Mouse (Mus musculus) spleen, postnatal 4 days (tissue): ENCODE measurements around the gene Mtus2.

Source experiments
- DNase-seq, 2 experiments: peaks; one replicate each; pipeline ENCODE4 v3.0.0; 2022; ENCODE audit warnings: low spot score in 2 of 2

The Mtus2 gene

GRCm38 (mm10) chr5:148344374-148344773, 387.3 kb downstream of the Mtus2 start:
- no peak for DNase-seq

- no peak for DNase-seq
Observed at GRCm38 (mm10) chr5:148346543-148346942, 389.4 kb downstream of the Mtus2 start.

- DNase-seq, result no peak
Observed at GRCm38 (mm10) chr5:148348153-148348552, 391.0 kb downstream of the Mtus2 start.

DNA sequence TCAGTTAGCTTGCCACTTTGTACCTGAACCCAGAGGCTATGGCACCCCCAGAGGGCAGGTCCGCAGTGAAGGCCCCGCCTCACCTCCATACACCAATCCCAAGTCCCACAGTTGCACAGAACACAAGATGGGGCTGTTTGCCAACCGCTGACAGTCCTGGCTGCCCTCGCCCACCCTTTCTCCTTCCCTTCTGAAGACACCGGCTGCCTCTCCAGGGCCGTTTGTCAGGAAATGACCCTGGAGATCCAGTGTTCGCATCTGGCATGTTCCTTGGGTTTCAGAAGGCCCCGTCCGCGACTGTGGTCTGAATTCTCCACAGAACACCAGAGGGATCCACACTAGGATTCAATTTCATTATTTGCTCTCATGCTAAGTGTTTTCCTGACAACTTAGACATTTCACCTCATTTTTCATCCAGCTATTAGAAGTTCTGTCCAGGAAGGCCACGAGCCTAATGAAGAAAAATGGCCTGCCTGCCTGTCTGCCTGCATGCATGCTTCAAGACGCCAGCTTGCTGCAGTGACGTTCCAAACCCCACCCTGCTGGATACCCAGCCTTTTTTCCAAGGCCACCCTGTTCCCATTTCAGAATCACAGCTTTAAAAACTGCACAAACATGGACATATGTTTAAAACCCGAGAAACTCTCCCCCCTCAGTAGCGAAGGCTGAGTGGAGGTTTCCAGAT, 392.3 kb downstream of the Mtus2 start:
- no peak for DNase-seq

- DNase-seq, result no peak
Observed at GRCm38 (mm10) chr5:148353429-148353828, 396.3 kb downstream of the Mtus2 start.

DNA sequence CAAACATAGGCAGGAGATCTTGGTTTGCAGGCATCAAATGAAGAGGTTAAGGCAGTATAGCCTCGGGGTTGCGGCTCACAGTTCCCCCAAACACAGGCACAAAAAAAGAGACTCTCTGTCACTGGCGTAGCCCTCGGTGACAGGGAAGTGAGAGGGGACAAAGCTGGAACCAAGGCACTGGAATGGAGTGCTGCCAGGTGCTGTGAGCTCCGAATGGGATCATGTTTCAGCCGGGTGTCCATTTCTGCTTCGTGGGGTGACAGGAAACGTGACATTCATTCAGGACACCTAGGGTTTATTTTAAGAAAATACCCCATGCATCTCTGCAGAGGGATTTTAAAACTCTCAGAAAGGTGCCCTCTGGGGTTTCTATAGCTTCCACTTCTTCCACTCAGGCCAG, 397.4 kb downstream of the Mtus2 start:
- DNase-seq, result no peak

DNA sequence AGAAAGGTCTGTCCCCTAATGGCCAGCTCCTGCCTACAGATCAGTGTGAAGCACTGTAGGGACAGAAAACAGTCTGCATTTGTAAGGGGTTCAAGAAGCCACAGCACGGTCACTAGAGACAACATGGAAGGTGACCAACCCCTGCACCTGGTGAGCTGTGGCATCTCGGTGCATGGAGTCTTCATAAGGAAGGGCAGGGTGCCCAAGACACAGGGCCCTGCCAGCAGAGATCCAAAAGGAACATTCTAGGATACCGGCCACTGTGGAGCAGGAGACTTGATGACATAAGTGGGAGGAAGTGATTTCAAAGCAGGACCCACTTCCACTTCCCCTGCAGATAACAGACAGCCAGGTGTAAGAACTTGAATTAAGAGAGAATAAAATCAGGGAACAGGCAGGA, 398.7 kb downstream of the Mtus2 start:
- no peak for DNase-seq

DNA sequence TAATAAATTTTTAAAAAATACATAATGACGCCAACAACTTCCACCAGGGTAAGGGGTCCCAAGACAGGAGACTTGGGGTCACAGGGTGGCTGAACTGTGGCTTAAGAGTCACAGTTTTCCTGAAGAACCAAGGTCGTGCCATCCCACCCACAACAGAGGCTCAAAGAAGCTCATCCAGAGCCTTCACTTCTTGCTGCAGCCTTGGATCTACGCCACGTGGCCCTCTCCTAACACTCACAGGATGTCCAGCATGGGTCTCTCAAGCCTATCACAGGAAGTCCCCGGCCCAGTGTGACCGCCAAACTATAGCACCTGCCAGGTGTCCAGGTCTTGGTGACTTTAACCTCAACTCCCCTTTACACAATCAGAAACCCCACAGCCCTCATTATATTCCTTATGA, 400.0 kb downstream of the Mtus2 start:
- no peak for DNase-seq

- no peak for DNase-seq
Observed at GRCm38 (mm10) chr5:148359131-148359530, 402.0 kb downstream of the Mtus2 start.

DNA sequence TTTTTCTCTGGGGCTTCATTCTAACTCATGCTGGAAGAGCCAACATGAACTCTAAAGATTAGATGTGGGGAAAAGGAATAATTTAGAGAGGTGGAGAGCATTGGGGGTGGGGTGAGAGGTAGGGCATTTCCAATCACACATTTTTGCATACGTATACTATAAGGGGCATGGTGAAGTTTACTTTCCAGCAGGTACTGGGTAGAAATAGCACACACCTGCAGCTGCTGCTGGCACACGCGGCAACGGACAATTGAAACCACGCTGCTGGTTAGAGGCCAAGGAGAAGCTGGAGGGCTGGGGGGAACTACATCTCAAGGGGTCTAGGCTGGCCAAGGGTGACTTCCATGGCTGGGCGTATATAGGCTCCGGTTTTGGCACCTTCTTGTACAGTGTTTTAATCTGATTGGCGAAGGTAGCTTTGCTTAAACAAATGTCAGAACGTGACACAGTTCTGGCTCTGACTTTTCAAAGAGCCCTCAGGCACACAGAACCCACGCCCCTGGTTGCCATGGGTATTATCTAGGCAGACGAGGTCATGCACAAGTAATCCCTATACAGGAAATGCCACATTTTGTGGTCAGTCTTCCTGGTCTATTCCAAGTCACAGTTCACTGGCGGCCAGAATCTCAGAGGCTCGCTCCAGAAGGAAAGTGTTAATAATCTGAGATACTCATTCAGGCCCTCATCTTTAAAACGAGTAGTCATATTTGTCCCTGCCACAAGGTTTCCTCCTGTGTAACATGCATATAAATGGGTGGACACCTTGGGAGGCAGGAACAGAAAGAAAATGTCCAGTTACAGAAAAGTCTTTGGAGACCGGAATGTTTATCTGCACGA, 404.0 kb downstream of the Mtus2 start:
- DNase-seq, result no peak

- no peak for DNase-seq
Observed at GRCm38 (mm10) chr5:148361759-148362010, 404.6 kb downstream of the Mtus2 start.

DNA sequence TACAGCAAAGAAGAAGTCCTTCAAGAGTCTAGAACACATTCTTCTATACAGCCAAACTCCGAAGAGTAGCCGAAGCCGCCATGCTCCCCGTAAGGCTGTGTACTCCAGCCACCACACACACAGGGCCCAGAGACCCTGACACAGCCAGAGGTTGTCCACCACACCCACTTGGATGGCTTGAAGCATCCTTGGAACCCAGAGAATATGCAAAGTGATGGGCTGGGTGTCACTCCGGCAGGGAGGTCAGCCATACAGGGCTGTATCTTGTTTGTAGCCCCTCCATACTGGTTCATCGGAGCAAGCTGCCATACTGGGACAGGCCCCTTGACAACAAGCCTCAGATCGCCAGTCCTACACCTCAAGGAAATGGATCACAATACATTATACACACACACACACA, 405.2 kb downstream of the Mtus2 start:
- DNase-seq, result no peak

DNA sequence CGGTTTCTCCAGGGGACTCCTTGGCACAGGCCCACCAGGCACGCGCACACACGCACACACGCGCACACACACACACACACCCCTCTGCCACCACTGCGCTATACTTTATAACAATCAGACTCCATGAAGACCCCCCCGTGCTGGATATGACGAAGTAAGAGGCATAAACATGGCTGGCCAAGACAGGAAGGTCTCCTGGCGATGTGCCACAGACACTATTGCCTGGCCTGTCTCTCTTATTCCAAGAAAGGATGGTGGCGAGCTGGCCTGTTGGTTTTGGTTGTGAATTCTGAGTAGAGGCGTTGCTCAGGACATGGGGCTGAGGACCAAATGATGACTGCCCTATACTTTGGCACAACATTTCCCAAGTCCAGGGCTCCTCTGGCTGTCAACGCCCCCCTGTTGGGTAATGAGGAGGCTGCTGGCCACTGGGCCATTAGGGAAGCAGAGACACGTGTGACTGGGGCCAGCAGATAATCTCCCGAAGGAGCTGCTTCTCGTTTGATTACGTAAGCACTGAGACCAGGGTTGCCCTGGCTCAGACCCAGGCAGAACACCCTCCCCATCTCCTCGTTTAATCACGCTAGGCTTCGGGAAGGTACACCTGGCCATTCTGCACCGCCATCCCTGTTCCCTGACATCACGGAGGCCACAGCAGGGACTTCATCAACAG, 406.5 kb downstream of the Mtus2 start:
- DNase-seq, result no peak
